1 mouse cellular context compared by ENCODE assay signal in the genomic region with DNA sequence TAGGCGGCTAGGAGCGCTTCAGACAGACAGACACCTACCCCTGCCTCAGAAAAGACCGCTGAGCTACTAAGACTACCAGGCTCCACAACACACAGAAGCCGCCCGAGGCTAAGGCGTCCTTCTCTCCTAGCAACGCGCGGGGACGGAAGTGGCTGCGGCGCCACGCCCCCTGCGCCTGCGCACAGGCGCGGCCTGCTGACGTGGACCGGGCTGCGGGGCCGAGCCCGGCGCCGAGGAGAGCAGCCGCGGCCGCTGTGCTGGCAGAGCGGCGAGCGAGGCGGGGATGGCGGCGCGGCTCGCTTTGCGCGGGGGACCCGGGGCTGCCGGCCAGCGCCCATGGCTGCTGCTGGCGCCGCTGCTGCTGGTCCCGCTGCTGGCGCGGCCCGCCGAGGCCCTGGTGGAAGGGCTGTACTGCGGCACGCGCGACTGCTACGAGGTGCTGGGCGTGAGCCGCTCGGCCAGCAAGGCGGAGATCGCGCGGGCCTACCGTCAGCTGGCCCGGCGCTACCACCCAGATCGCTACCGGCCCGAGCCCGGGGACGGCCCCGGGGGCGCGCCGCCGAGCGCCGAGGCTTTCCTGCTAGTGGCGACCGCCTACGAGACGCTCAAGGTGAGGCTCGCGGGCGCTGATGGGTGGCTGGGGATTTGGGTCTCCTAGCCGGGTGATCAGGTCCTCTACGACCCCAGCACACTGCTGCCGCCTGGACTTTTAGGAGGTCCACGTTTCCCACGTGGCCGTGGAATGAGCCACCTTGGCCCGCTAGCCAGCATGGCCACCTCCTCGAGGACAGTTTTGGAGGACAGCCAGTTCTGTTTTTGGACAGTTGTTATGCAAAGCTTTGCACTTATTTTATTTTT.
A peak's percentile ranks its signal among the peaks of the same experiment; 100 is the strongest.
TF ChIP-seq lines count a peak whose summit lies in the region.

Gm20503 (plus strand) TSS at position 263 of the 858 bp plus-strand sequence.

TF ChIP-seq in MEL, 35 proteins besides CTCF, POLR2A, EP300 and RAD21 (continued from another document):
- TF ChIP-seq ZMIZ1 (IDR thresholded peaks at IDR 0.05; ENCODE audit: low read depth, low read length) (peak; percentile 82; the same call in 1 of the 2 replicates), NRF1 (IDR thresholded peaks at IDR 0.05; ENCODE audit: insufficient read depth, low read depth, low read length, poor library complexity, severe bottlenecking) (peak; percentile 84), ETS1 (IDR thresholded peaks at IDR 0.05; ENCODE audit: low read depth, low read length) (no peak), USF2 (IDR thresholded peaks at IDR 0.05; ENCODE audit: borderline replicate concordance in 1 of 2, insufficient read depth in 1 of 2, low read depth in 1 of 2, low read length in 2 of 2) (no peak), TAL1 (IDR thresholded peaks at IDR 0.05; ENCODE audit: low read length) (no peak), NELFE (IDR thresholded peaks at IDR 0.05; ENCODE audit: low read depth, low read length) (peak; percentile 81), UBTF (IDR thresholded peaks at IDR 0.05; ENCODE audit: borderline replicate concordance, insufficient read depth, low read depth, low read length) (0 out of 2 replicates have a peak, but pooled peaks have one; percentile 83), GABPA (IDR thresholded peaks at IDR 0.05; ENCODE audit: low read depth, low read length) (no peak), ELF1 (IDR thresholded peaks at IDR 0.05; ENCODE audit: low read depth, low read length) (peak; percentile 91), SMC3 (IDR thresholded peaks at IDR 0.05; ENCODE audit: low read depth, low read length) (no peak), POLR2AphosphoS5 (IDR thresholded peaks at IDR 0.05; ENCODE audit: borderline replicate concordance, low read depth, low read length) (no peak), MAFK (IDR thresholded peaks at IDR 0.05; ENCODE audit: borderline replicate concordance, low read depth, low read length) (no peak), HCFC1 (IDR thresholded peaks at IDR 0.05; ENCODE audit: low read depth, low read length) (peak; percentile 81), MXI1 (IDR thresholded peaks at IDR 0.05; ENCODE audit: low read depth, low read length) (peak; percentile 90), KAT2A (conservative IDR thresholded peaks at IDR 0.05; ENCODE audit: low read depth, low read length) (no peak; the same call in 1 of the 2 replicates), SIN3A (IDR thresholded peaks at IDR 0.05; ENCODE audit: low read length) (peak; percentile 98)
